Mouse (Mus musculus): ENCODE data around the gene Mcoln1. TPM values are rescaled to one million over a fixed set of nuclear protein-coding genes. Genes with fewer than 3 reads are reported as not detected.
A peak's percentile ranks its signal among the peaks of the same experiment; 100 is the strongest.

Gene Mcoln1
- polyA plus RNA-seq, 1 experiment from 2014 or later, result 31.3 TPM

- under 1% methylated on average over 25 of the region's 25 CpGs for WGBS (ENCODE audit: insufficient replicate concordance)
- Histone ChIP-seq H3K9me3 (replicated peaks; ENCODE audit: control insufficient read depth, low read length) (no peaks in the 10 kb centered on the region), H3K4me1 (ENCODE audit: control insufficient read depth, insufficient read depth, low read length) (0 out of 2 replicates have a peak, but pooled peaks cover 2% of the 10 kb centered on the region), H3K36me3 (ENCODE audit: control insufficient read depth, insufficient read depth, low read length) (peaks cover 12% of the 10 kb centered on the region), H3K9ac (ENCODE audit: low read depth, low read length) (peak within 1 kb of the TSS; percentile 74), H3K4me2 (peak within 1 kb of the TSS; percentile 98), H3K27ac (ENCODE audit: low read depth, low read length) (peak within 1 kb of the TSS; percentile 60), H3K4me3 (ENCODE audit: low read depth, low read length) (peak within 1 kb of the TSS; percentile 69), H3K27me3 (ENCODE audit: control insufficient read depth, insufficient read depth, low read length) (no peaks in the 10 kb centered on the region)
- ATAC-seq (replicated peaks; ENCODE audit: insufficient number of reproducible peaks, low FRiP score, low TSS enrichment), result peak; percentile 77
Measured at GRCm38 (mm10) chr8:3515260-3515671, 15.0 kb downstream of the Mcoln1 start, which contains the start of gene Pnpla6. Gene Pnpla6, plus strand, starts transcription at chr8:3515384.

- H3K9ac ChIP-seq (ENCODE audit: low read depth, low read length), result peak overlapping the region; percentile 74
- H3K4me2 ChIP-seq, result peak overlapping the region; percentile 98
- no peaks in the 10 kb centered on the region for H3K9me3 ChIP-seq (replicated peaks; ENCODE audit: control insufficient read depth, low read length)
- under 1% methylated on average over 25 of the region's 25 CpGs for WGBS (ENCODE audit: insufficient replicate concordance)
- peak overlapping the region; percentile 60 for H3K27ac ChIP-seq (ENCODE audit: low read depth, low read length)
- H3K36me3 ChIP-seq (ENCODE audit: control insufficient read depth, insufficient read depth, low read length), result peaks cover 10% of the 10 kb centered on the region
- peak overlapping the region; percentile 69 for H3K4me3 ChIP-seq (ENCODE audit: low read depth, low read length)
- 0 out of 2 replicates have a peak, but pooled peaks cover 2% of the 10 kb centered on the region for H3K4me1 ChIP-seq (ENCODE audit: control insufficient read depth, insufficient read depth, low read length)
- H3K27me3 ChIP-seq (ENCODE audit: control insufficient read depth, insufficient read depth, low read length), result no peaks in the 10 kb centered on the region
- peak; percentile 33; the same call in 1 of the 2 replicates for ATAC-seq (replicated peaks; ENCODE audit: insufficient number of reproducible peaks, low FRiP score, low TSS enrichment)
Measured at GRCm38 (mm10) chr8:3515771-3516417, 15.6 kb downstream of the Mcoln1 start.

- Histone ChIP-seq H3K4me3 (ENCODE audit: low read depth, low read length) (peak overlapping the region; percentile 69), H3K27me3 (ENCODE audit: control insufficient read depth, insufficient read depth, low read length) (no peaks in the 10 kb centered on the region), H3K4me2 (peak overlapping the region; percentile 98), H3K36me3 (ENCODE audit: control insufficient read depth, insufficient read depth, low read length) (peaks cover 7% of the 10 kb centered on the region), H3K9me3 (replicated peaks; ENCODE audit: control insufficient read depth, low read length) (no peaks in the 10 kb centered on the region), H3K27ac (ENCODE audit: low read depth, low read length) (peak overlapping the region; percentile 60; the same call in 1 of the 2 replicates), H3K9ac (ENCODE audit: low read depth, low read length) (peak overlapping the region; percentile 74), H3K4me1 (ENCODE audit: control insufficient read depth, insufficient read depth, low read length) (0 out of 2 replicates have a peak, but pooled peaks cover 2% of the 10 kb centered on the region)
- under 1% methylated on average over 36 of the region's 36 CpGs for WGBS (ENCODE audit: insufficient replicate concordance)
- ATAC-seq (replicated peaks; ENCODE audit: insufficient number of reproducible peaks, low FRiP score, low TSS enrichment), result peak; percentile 86
Measured at GRCm38 (mm10) chr8:3516450-3517116, 16.3 kb downstream of the Mcoln1 start.

- no peaks in the 10 kb centered on the region for H3K27me3 ChIP-seq (ENCODE audit: control insufficient read depth, insufficient read depth, low read length)
- H3K4me1 ChIP-seq (ENCODE audit: control insufficient read depth, insufficient read depth, low read length), result 0 out of 2 replicates have a peak, but pooled peaks cover 2% of the 10 kb centered on the region
- H3K4me3 ChIP-seq (ENCODE audit: low read depth, low read length), result peak overlapping the region; percentile 69
- peak overlapping the region; percentile 98 for H3K4me2 ChIP-seq
- ATAC-seq (replicated peaks; ENCODE audit: insufficient number of reproducible peaks, low FRiP score, low TSS enrichment), result no peak; the same call in 1 of the 2 replicates
- H3K27ac ChIP-seq (ENCODE audit: low read depth, low read length), result peak overlapping the region; percentile 41; the same call in 1 of the 2 replicates
- H3K36me3 ChIP-seq (ENCODE audit: control insufficient read depth, insufficient read depth, low read length), result peaks cover 4% of the 10 kb centered on the region
- no peaks in the 10 kb centered on the region for H3K9me3 ChIP-seq (replicated peaks; ENCODE audit: control insufficient read depth, low read length)
- WGBS (ENCODE audit: insufficient replicate concordance), result 5% methylated on average over 16 of the region's 16 CpGs
- peak overlapping the region; percentile 74 for H3K9ac ChIP-seq (ENCODE audit: low read depth, low read length)
Measured at GRCm38 (mm10) chr8:3517117-3517495, 16.8 kb downstream of the Mcoln1 start.

- Histone ChIP-seq H3K27me3 (ENCODE audit: control insufficient read depth, insufficient read depth, low read length) (no peaks in the 10 kb centered on the region), H3K4me2 (no peak overlapping the region), H3K9ac (ENCODE audit: low read depth, low read length) (no peak overlapping the region), H3K4me1 (ENCODE audit: control insufficient read depth, insufficient read depth, low read length) (no peaks in the 10 kb centered on the region), H3K36me3 (ENCODE audit: control insufficient read depth, insufficient read depth, low read length) (peaks cover 4% of the 10 kb centered on the region; the same call in 1 of the 2 replicates), H3K27ac (ENCODE audit: low read depth, low read length) (no peak overlapping the region), H3K9me3 (replicated peaks; ENCODE audit: control insufficient read depth, low read length) (no peaks in the 10 kb centered on the region), H3K4me3 (ENCODE audit: low read depth, low read length) (no peak overlapping the region)
- ATAC-seq (replicated peaks; ENCODE audit: insufficient number of reproducible peaks, low FRiP score, low TSS enrichment), result no peak; the same call in 1 of the 2 replicates
- WGBS (ENCODE audit: insufficient replicate concordance), result 82% methylated on average over 13 of the region's 13 CpGs
Measured at GRCm38 (mm10) chr8:3522007-3522697, 21.9 kb downstream of the Mcoln1 start.

- Histone ChIP-seq H3K36me3 (ENCODE audit: control insufficient read depth, insufficient read depth, low read length) (peaks cover 16% of the 10 kb centered on the region), H3K27ac (ENCODE audit: low read depth, low read length) (no peak overlapping the region), H3K4me2 (no peak overlapping the region), H3K4me1 (ENCODE audit: control insufficient read depth, insufficient read depth, low read length) (no peaks in the 10 kb centered on the region), H3K9ac (ENCODE audit: low read depth, low read length) (no peak overlapping the region), H3K4me3 (ENCODE audit: low read depth, low read length) (no peak overlapping the region), H3K9me3 (replicated peaks; ENCODE audit: control insufficient read depth, low read length) (no peaks in the 10 kb centered on the region), H3K27me3 (ENCODE audit: control insufficient read depth, insufficient read depth, low read length) (no peaks in the 10 kb centered on the region)
- no peak for ATAC-seq (replicated peaks; ENCODE audit: insufficient number of reproducible peaks, low FRiP score, low TSS enrichment)
- 74% methylated on average over 5 of the region's 5 CpGs for WGBS (ENCODE audit: insufficient replicate concordance)
Measured at GRCm38 (mm10) chr8:3530816-3531215, 30.6 kb downstream of the Mcoln1 start.

- 89% methylated on average over 18 of the region's 18 CpGs for WGBS (ENCODE audit: insufficient replicate concordance)
- H3K4me3 ChIP-seq (ENCODE audit: low read depth, low read length), result no peak overlapping the region
- no peaks in the 10 kb centered on the region for H3K9me3 ChIP-seq (replicated peaks; ENCODE audit: control insufficient read depth, low read length)
- H3K4me2 ChIP-seq, result no peak overlapping the region
- H3K4me1 ChIP-seq (ENCODE audit: control insufficient read depth, insufficient read depth, low read length), result no peaks in the 10 kb centered on the region
- no peaks in the 10 kb centered on the region for H3K27me3 ChIP-seq (ENCODE audit: control insufficient read depth, insufficient read depth, low read length)
- H3K27ac ChIP-seq (ENCODE audit: low read depth, low read length), result no peak overlapping the region
- no peak overlapping the region for H3K9ac ChIP-seq (ENCODE audit: low read depth, low read length)
- no peak for ATAC-seq (replicated peaks; ENCODE audit: insufficient number of reproducible peaks, low FRiP score, low TSS enrichment)
- peaks cover 12% of the 10 kb centered on the region for H3K36me3 ChIP-seq (ENCODE audit: control insufficient read depth, insufficient read depth, low read length)
Measured at GRCm38 (mm10) chr8:3531936-3532335, 31.7 kb downstream of the Mcoln1 start.

- H3K9ac ChIP-seq (ENCODE audit: low read depth, low read length), result no peak overlapping the region
- no peak overlapping the region for H3K4me2 ChIP-seq
- H3K36me3 ChIP-seq (ENCODE audit: control insufficient read depth, insufficient read depth, low read length), result peaks cover 8% of the 10 kb centered on the region
- no peaks in the 10 kb centered on the region for H3K9me3 ChIP-seq (replicated peaks; ENCODE audit: control insufficient read depth, low read length)
- WGBS (ENCODE audit: insufficient replicate concordance), result 55% methylated on average over 15 of the region's 15 CpGs
- no peaks in the 10 kb centered on the region for H3K27me3 ChIP-seq (ENCODE audit: control insufficient read depth, insufficient read depth, low read length)
- ATAC-seq (replicated peaks; ENCODE audit: insufficient number of reproducible peaks, low FRiP score, low TSS enrichment), result peak; percentile 58
- no peak overlapping the region for H3K4me3 ChIP-seq (ENCODE audit: low read depth, low read length)
- no peak overlapping the region for H3K27ac ChIP-seq (ENCODE audit: low read depth, low read length)
- H3K4me1 ChIP-seq (ENCODE audit: control insufficient read depth, insufficient read depth, low read length), result no peaks in the 10 kb centered on the region
Measured at GRCm38 (mm10) chr8:3536053-3536841, 36.0 kb downstream of the Mcoln1 start.

Data from heart, embryonic 11.5 days (tissue).